Mouse (Mus musculus) intestine, embryonic 15.5 days (tissue): ENCODE measurements around the gene Zfp92. TPM values are rescaled to one million over a fixed set of nuclear protein-coding genes. Genes with fewer than 3 reads are reported as not detected.

ENCODE experiments used
- ATAC-seq: fragments of 200-750 bp; cut with Nextera tagmentation; 2 replicates; pipeline ENCODE4 v1.8.0; 2017; ENCODE audit warnings: moderate TSS enrichment, moderate library complexity
- H3K27ac ChIP-seq: fragments of 300-500 bp; sonication (generic); 2 replicates; pipeline ENCODE4 v1.5.1; 2015; ENCODE audit warnings: mild to moderate bottlenecking, inconsistent platforms
- H3K27me3 ChIP-seq: fragments of 300-500 bp; sonication (generic); replicated peaks from 2 replicates; pipeline ENCODE4 v1.6.1; 2015; ENCODE audit warnings: inconsistent platforms
- H3K36me3 ChIP-seq: fragments of 300-500 bp; sonication (generic); 2 replicates; pipeline ENCODE4 v1.6.1; 2015; ENCODE audit warnings: inconsistent platforms
- H3K4me1 ChIP-seq: fragments of 300-500 bp; sonication (generic); replicated peaks from 2 replicates; pipeline ENCODE4 v1.6.1; 2015; ENCODE audit warnings: inconsistent platforms
- H3K4me2 ChIP-seq: fragments of 300-500 bp; sonication (generic); replicated peaks from 2 replicates; pipeline ENCODE4 v1.6.1; 2015; ENCODE audit warnings: mild to moderate bottlenecking, inconsistent platforms
- H3K4me3 ChIP-seq: fragments of 300-500 bp; sonication (generic); replicated peaks from 2 replicates; pipeline ENCODE4 v1.5.1; 2015; ENCODE audit warnings: inconsistent platforms
- H3K9ac ChIP-seq: fragments of 300-500 bp; sonication (generic); 2 replicates; pipeline ENCODE4 v1.6.1; 2015; ENCODE audit warnings: inconsistent platforms
- H3K9me3 ChIP-seq: fragments of 300-500 bp; sonication (generic); 2 replicates; pipeline ENCODE4 v1.6.1; 2016; ENCODE audit warnings: inconsistent platforms
- WGBS: fragments of 180-500 bp; shearing (Covaris S2); methylation state at CpG from one replicate; pipeline ENCODE4 v1.1.7; 2015; 5-methylcytosine and 5-hydroxymethylcytosine counted together
- polyA plus RNA-seq: library from polyadenylated mRNA; unstranded; fragments of >200 nt; fragmentation: Nextera tagmentation; extraction: Ambion mirVana; gene quantifications from 2 replicates; pipeline ENCODE4 v1.2.1, GENCODE M21; 2015

Zfp92 gene
- polyA plus RNA-seq, 1 experiment from 2014 or later = 0.54 TPM

DNA sequence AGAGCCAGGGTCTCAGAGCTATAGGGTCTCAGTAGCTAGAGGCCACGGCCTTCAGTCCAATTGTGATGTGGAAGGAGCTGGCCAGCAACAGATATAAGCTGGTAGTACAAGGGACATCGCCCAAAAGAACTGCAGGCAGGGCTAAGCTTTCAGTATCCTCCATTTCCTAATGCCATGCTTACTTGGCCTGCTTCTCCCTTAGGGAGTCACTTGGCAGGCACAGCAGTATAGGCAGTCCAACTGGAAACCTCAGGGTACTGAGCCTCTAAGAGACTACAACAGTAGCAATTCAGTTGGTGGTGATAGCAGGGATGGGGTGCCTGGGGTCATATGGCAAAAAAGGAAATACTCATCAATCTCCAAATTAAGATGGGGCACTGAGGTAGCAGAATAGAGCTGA is 66.6 kb downstream of the Zfp92 start:
- no peak overlapping the region for H3K27ac ChIP-seq
- H3K4me3 ChIP-seq = no peak overlapping the region
- ATAC-seq = no peak
- H3K4me2 ChIP-seq = no peak overlapping the region
- H3K9me3 ChIP-seq = no peaks in the 10 kb centered on the region
- no peak overlapping the region for H3K9ac ChIP-seq
- no peaks in the 10 kb centered on the region for H3K27me3 ChIP-seq
- 79% methylated on average over 2 of the region's 2 CpGs for WGBS
- H3K36me3 ChIP-seq = no peaks in the 10 kb centered on the region
- H3K4me1 ChIP-seq = no peaks in the 10 kb centered on the region

Other genes starting within 250 kb of the Zfp92 start
- gene Spin2d, start 234.1 kb upstream of the Zfp92 start, polyA plus RNA-seq = not detected in 2 replicates
- 9.0 and 9.8 TPM in 2 replicates for gene Xlr3b, start 218.9 kb upstream of the Zfp92 start, polyA plus RNA-seq
- 1.0 and 1.4 TPM in 2 replicates for gene Xlr4b, start 196.8 kb upstream of the Zfp92 start, polyA plus RNA-seq
- gene F8a, start 182.8 kb upstream of the Zfp92 start, polyA plus RNA-seq = 13.4 and 14.6 TPM in 2 replicates
- gene Xlr4c, start 168.0 kb upstream of the Zfp92 start, polyA plus RNA-seq = 0.84 and 0.91 TPM in 2 replicates
- gene Xlr3c, start 145.7 kb upstream of the Zfp92 start, polyA plus RNA-seq = not detected in 2 replicates
- gene Xlr5a, start 118.1 kb upstream of the Zfp92 start, polyA plus RNA-seq = 0.50 TPM in 1 of 2 replicates, not detected in the other
- gene Xlr5c, start 118.1 kb upstream of the Zfp92 start, polyA plus RNA-seq = 0.19 and 0.29 TPM in 2 replicates
- not detected in 2 replicates for gene Gm45015, start 74.3 kb upstream of the Zfp92 start, polyA plus RNA-seq
- gene Zfp275, start 68.5 kb upstream of the Zfp92 start, polyA plus RNA-seq = 9.9 and 10.2 TPM in 2 replicates
- gene Gm18336, start 12.4 kb upstream of the Zfp92 start, polyA plus RNA-seq = not detected in 2 replicates
- not detected in 2 replicates for gene Trex2, start 24.2 kb downstream of the Zfp92 start, polyA plus RNA-seq
- 58.2 and 60.6 TPM in 2 replicates for gene Haus7, start 47.9 kb downstream of the Zfp92 start, polyA plus RNA-seq
- 48.5 and 52.7 TPM in 2 replicates for gene Bgn, start 72.5 kb downstream of the Zfp92 start, polyA plus RNA-seq
- 0.26 and 0.28 TPM in 2 replicates for gene Atp2b3, start 92.0 kb downstream of the Zfp92 start, polyA plus RNA-seq
- 10.7 and 11.0 TPM in 2 replicates for gene Dusp9, start 228.3 kb downstream of the Zfp92 start, polyA plus RNA-seq
- 12.4 and 12.7 TPM in 2 replicates for gene Pnck, start 249.0 kb downstream of the Zfp92 start, polyA plus RNA-seq